Mouse (Mus musculus) midbrain, embryonic 16.5 days (tissue): ENCODE measurements around the gene Galnt4. TPM values are rescaled to one million over a fixed set of nuclear protein-coding genes. Genes with fewer than 3 reads are reported as not detected.
A peak's percentile ranks its signal among the peaks of the same experiment; 100 is the strongest.

Experiments
- ATAC-seq: fragments of 200-750 bp; cut with Nextera tagmentation; 2 replicates; pipeline ENCODE4 v1.8.0; 2017; ENCODE audit warnings: moderate TSS enrichment
- H3K27ac ChIP-seq: fragments of 300-500 bp; sonication (generic); 2 replicates; pipeline ENCODE4 v1.5.1; 2014; ENCODE audit warnings: mild to moderate bottlenecking, low read length, mixed read lengths
- H3K27me3 ChIP-seq: fragments of 300-500 bp; sonication (generic); 2 replicates; pipeline ENCODE4 v1.6.1; 2014; ENCODE audit warnings: low read depth, low read length, mixed read lengths; ENCODE audit not compliant: control insufficient read depth, insufficient read depth
- H3K36me3 ChIP-seq: fragments of 300-500 bp; sonication (generic); 2 replicates; pipeline ENCODE4 v1.6.1; 2014; ENCODE audit warnings: mild to moderate bottlenecking, low read length, moderate library complexity, mixed read lengths; ENCODE audit not compliant: control insufficient read depth, insufficient read depth
- H3K4me1 ChIP-seq: fragments of 300-500 bp; sonication (generic); 2 replicates; pipeline ENCODE4 v1.6.1; 2014; ENCODE audit warnings: mild to moderate bottlenecking, low read length, mixed read lengths; ENCODE audit not compliant: control insufficient read depth, insufficient read depth
- H3K4me2 ChIP-seq: fragments of 300-500 bp; sonication (generic); 2 replicates; pipeline ENCODE4 v1.6.1; 2014; ENCODE audit warnings: mild to moderate bottlenecking, low read length, mixed read lengths
- H3K4me3 ChIP-seq: fragments of 300-500 bp; sonication (generic); 2 replicates; pipeline ENCODE4 v1.5.1; 2014; ENCODE audit warnings: low read depth, mild to moderate bottlenecking, low read length, moderate library complexity, mixed read lengths
- H3K9ac ChIP-seq: fragments of 300-500 bp; sonication (generic); 2 replicates; pipeline ENCODE4 v1.6.1; 2014; ENCODE audit warnings: low read depth, low read length, mixed read lengths
- H3K9me3 ChIP-seq: fragments of 300-500 bp; sonication (generic); replicated peaks from 2 replicates; pipeline ENCODE4 v1.6.1; 2014; ENCODE audit warnings: mild to moderate bottlenecking, low read length, mixed read lengths; ENCODE audit not compliant: control insufficient read depth, poor library complexity, severe bottlenecking
- WGBS: fragments of 180-500 bp; shearing (Covaris S2); extraction: QIAGEN DNeasy Blood & Tissue Kit; methylation state at CpG from one replicate; pipeline ENCODE4 v1.1.7; 2014; 5-methylcytosine and 5-hydroxymethylcytosine counted together
- polyA plus RNA-seq: library from polyadenylated mRNA; unstranded; fragments of >200 nt; fragmentation: Nextera tagmentation; extraction: Ambion mirVana; gene quantifications from 2 replicates; pipeline ENCODE4 v1.2.1, GENCODE M21; 2015

Gene Galnt4
- 2.6 and 2.8 TPM in 2 replicates for polyA plus RNA-seq

DNA sequence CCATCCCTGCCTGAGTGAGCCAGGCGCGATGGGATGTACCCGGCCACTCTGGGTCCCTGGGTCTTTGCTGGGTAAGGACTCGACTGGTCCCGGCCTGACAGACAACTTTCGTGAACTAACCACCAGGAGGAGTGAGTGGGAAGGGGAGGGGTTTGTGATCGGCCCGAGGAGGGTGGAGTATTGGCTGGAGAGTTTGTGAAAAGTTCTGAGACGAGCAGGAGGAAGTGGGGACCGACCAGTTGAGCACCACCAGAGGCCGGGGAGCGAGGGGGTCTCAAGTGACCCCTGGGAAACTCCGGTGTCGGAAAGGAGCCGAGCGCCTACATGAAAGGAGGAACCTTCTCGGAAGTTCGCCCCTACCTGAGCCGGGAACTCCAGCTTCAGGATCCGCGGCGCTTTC lies at the start of gene Galnt4:
TSS of gene Galnt4 (plus strand) at position 196 of the 400 bp plus-strand sequence.
- Histone ChIP-seq H3K4me1 (peaks cover 26% of the 10 kb centered on the region), H3K9ac (peak within 1 kb of the TSS; percentile 95), H3K27ac (peak within 1 kb of the TSS; percentile 93), H3K27me3 (no peaks in the 10 kb centered on the region), H3K4me3 (peak within 1 kb of the TSS; percentile 97), H3K36me3 (peaks cover 17% of the 10 kb centered on the region), H3K4me2 (peak within 1 kb of the TSS; percentile 96), H3K9me3 (no peaks in the 10 kb centered on the region)
- under 1% methylated on average over 22 of the region's 22 CpGs for WGBS
- ATAC-seq, result peak; percentile 77

- Histone ChIP-seq H3K27ac (no peak overlapping the region), H3K36me3 (no peaks in the 10 kb centered on the region), H3K9me3 (no peaks in the 10 kb centered on the region), H3K4me2 (no peak overlapping the region), H3K4me1 (no peaks in the 10 kb centered on the region), H3K4me3 (no peak overlapping the region), H3K27me3 (no peaks in the 10 kb centered on the region), H3K9ac (no peak overlapping the region)
- 89% methylated on average over 7 of the region's 7 CpGs for WGBS
- ATAC-seq, result no peak
These were observed 47.4 kb upstream of the Galnt4 start for GRCm38 (mm10) chr10:99060588-99060987.

- H3K4me1 ChIP-seq, result no peaks in the 10 kb centered on the region
- 92% methylated on average over 10 of the region's 10 CpGs for WGBS
- no peak for ATAC-seq
- H3K4me3 ChIP-seq, result no peak overlapping the region
- H3K27ac ChIP-seq, result no peak overlapping the region
- H3K27me3 ChIP-seq, result no peaks in the 10 kb centered on the region
- H3K9me3 ChIP-seq, result no peaks in the 10 kb centered on the region
- no peak overlapping the region for H3K4me2 ChIP-seq
- H3K36me3 ChIP-seq, result no peaks in the 10 kb centered on the region
- no peak overlapping the region for H3K9ac ChIP-seq
These were observed 46.5 kb upstream of the Galnt4 start for GRCm38 (mm10) chr10:99061418-99061817.

DNA sequence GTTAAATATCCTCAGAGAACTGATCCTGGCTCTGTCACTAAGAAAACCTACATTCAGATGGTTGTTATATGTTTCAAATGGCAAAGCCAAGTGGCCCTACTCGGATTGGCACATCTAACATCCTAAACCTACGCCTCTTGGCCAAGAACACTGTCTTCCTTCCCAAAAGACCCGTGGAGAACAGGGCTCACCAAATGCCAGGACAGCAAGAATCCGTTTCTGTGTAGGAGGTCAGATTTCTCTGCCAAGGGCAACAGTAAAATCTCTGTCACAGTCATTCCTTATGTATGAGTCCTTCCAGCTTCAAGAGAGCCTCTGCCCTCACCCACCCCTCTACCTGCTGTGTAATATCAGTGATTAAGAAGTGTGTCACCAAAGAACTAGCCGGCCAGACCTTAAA lies 45.4 kb upstream of the Galnt4 start:
- no peaks in the 10 kb centered on the region for H3K9me3 ChIP-seq
- no peak overlapping the region for H3K4me2 ChIP-seq
- no peak overlapping the region for H3K9ac ChIP-seq
- 85% methylated on average over 5 of the region's 5 CpGs for WGBS
- H3K4me1 ChIP-seq, result no peaks in the 10 kb centered on the region
- no peak overlapping the region for H3K4me3 ChIP-seq
- ATAC-seq, result no peak
- H3K27ac ChIP-seq, result no peak overlapping the region
- H3K36me3 ChIP-seq, result no peaks in the 10 kb centered on the region
- no peaks in the 10 kb centered on the region for H3K27me3 ChIP-seq

GRCm38 (mm10) chr10:99076113-99076895 lies 31.7 kb upstream of the Galnt4 start:
- Histone ChIP-seq H3K4me2 (no peak overlapping the region), H3K27ac (no peak overlapping the region), H3K4me3 (no peak overlapping the region), H3K36me3 (no peaks in the 10 kb centered on the region), H3K9me3 (no peaks in the 10 kb centered on the region), H3K27me3 (no peaks in the 10 kb centered on the region), H3K9ac (no peak overlapping the region), H3K4me1 (no peaks in the 10 kb centered on the region)
- 80% methylated on average over 18 of the region's 18 CpGs for WGBS
- no peak for ATAC-seq

DNA sequence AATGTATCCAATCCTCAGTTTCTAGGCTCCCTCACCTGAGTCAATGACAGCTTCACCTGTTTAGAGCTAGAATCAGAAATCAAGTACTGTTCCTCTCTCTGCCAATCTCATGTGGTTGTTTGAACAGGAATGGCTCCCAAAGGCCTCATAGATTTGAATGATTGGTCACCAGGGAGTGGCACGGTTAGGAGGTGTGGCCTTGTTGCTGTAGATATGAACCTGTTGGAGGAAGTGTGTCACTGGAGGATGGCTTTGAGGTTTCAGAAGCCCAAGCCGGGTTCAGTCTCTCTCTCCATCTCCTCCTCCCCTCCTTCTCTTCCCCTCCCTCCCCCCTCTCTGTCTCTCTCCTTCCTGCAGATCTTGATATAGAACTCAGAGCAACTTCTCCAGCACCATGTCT lies 29.3 kb upstream of the Galnt4 start:
- Histone ChIP-seq H3K27ac (no peak overlapping the region), H3K9me3 (no peaks in the 10 kb centered on the region), H3K4me1 (no peaks in the 10 kb centered on the region), H3K4me2 (no peak overlapping the region), H3K36me3 (no peaks in the 10 kb centered on the region), H3K9ac (no peak overlapping the region), H3K4me3 (no peak overlapping the region), H3K27me3 (no peaks in the 10 kb centered on the region)
- ATAC-seq, result no peak
- 90% methylated on average over 2 of the region's 2 CpGs for WGBS

DNA sequence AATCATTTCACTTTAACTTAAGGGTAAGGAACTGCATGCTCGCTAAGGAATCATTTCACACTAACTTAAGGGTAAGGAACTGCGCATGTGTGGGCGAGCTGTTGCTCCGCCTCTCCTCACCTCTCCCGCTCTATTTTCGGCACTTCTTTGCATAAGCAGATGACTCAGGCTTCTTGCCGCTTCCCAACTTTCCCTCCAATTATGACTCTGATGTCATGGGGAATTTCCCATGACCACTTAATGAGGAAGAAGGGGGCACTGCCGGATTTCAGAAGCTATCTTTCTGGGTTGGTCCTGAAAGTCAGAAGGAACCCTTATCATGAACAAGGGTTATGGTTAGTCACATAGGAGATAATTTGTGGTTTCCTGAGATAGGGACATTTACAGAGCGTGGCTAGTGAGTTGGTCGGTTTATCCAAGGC lies 26.4 kb upstream of the Galnt4 start:
- no peaks in the 10 kb centered on the region; the same call in 1 of the 2 replicates for H3K27me3 ChIP-seq
- 92% methylated on average over 10 of the region's 10 CpGs for WGBS
- no peak overlapping the region for H3K9ac ChIP-seq
- no peak for ATAC-seq
- no peak overlapping the region for H3K4me3 ChIP-seq
- no peak overlapping the region for H3K4me2 ChIP-seq
- H3K36me3 ChIP-seq, result no peaks in the 10 kb centered on the region
- H3K4me1 ChIP-seq, result 0 out of 2 replicates have a peak, but pooled peaks cover 3% of the 10 kb centered on the region
- no peak overlapping the region for H3K27ac ChIP-seq
- no peaks in the 10 kb centered on the region for H3K9me3 ChIP-seq

DNA sequence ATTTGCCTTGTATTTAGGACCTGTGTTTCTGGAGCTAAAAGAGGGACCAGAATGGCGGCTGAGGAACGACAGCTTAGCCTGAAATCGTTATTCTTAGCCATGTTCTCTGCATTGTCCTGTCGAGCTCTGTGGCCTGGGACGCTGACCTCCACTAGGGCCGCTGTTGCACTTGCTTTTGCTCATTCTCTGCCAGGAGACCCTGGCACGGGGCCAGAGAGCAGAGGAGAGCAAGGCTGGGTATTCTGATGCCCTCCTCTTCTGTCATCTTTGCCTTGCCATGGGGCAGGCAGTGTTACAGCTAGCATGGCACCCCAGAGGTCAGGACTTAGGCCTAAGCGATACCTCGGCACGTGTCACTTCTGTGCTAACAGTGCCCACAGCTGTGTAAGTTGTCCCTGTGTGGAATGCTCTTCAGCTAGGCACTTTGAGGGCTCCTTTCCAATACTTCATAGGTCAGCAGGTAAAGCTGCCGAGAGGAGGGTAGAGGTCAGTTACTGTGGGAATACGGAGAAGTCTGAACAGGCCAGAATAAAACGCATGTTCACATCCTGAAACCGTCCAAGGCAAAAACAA lies 24.4 kb upstream of the Galnt4 start:
- Histone ChIP-seq H3K36me3 (no peaks in the 10 kb centered on the region), H3K27me3 (no peaks in the 10 kb centered on the region; the same call in 1 of the 2 replicates), H3K4me1 (0 out of 2 replicates have a peak, but pooled peaks cover 3% of the 10 kb centered on the region), H3K9me3 (no peaks in the 10 kb centered on the region), H3K9ac (no peak overlapping the region), H3K4me3 (no peak overlapping the region), H3K27ac (no peak overlapping the region), H3K4me2 (no peak overlapping the region)
- no peak; the same call in 1 of the 2 replicates for ATAC-seq
- 82% methylated on average over 14 of the region's 14 CpGs for WGBS
